Mouse (Mus musculus): Measurements from ENCODE around the gene Ccdc30. TPM values are rescaled to one million over a fixed set of nuclear protein-coding genes. Genes with fewer than 3 reads are reported as not detected.

Ccdc30 gene
- polyA plus RNA-seq, 1 experiment from 2014 or later, result 10.6 TPM

DNA sequence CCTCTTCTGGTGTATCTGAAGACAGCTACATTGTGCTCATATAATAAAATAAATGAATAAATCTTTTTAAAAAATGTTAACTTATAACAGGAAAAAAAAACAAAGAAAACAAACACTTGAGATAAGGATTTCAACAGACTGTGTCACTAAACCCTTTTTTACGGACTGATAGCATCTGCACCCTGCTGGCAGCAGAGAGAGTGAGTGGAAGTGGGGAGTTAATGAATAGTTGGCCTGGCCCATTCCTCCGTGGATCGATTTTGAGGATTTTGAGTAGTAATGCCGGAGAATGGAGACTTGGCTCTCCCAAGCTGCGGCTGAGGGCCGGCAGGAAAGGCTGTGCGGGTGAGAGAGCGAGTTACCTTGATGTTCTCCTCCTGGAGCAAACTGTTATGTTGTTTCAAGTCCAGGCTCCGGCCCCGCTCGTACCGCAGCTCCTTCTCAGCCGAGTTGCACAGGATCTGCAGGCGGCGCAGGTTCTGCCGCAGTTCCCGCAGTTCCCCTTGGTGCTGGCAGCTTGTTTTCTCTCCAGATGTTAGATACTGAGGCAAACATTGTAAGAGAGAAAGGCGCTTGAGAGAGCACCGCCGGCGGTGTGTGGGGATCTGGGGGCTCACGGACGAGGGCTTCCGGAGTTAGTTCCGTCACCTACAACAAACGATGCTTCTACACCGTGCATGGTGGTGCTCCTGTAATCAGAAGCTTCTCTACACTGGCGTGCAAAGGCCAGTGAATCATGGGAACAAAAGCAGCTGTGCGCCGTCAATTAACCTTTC lies 55.9 kb downstream of the Ccdc30 start:
- Histone ChIP-seq H3K9ac (ENCODE audit: low read length) (peak overlapping the region; percentile 53), H3K27me3 (ENCODE audit: control insufficient read depth, insufficient read depth, low read length) (0 out of 2 replicates have a peak, but pooled peaks cover 2% of the 10 kb centered on the region), H3K9me3 (ENCODE audit: control insufficient read depth, low read length) (no peaks in the 10 kb centered on the region), H3K4me1 (ENCODE audit: control insufficient read depth, insufficient read depth, low read length) (no peaks in the 10 kb centered on the region), H3K4me3 (ENCODE audit: low read depth, low read length) (peak overlapping the region; percentile 32), H3K4me2 (ENCODE audit: low read depth) (peak overlapping the region; percentile 57), H3K27ac (ENCODE audit: low read depth, low read length) (peak overlapping the region; percentile 54; the same call in 1 of the 2 replicates), H3K36me3 (ENCODE audit: control insufficient read depth, insufficient read depth, low read length) (no peaks in the 10 kb centered on the region)
- WGBS, result 14% methylated on average over 30 of the region's 30 CpGs
- ATAC-seq (ENCODE audit: insufficient read depth, low FRiP score, low TSS enrichment) (no peak), DNase-seq (ENCODE audit: low spot score) (peak; percentile 48)

DNA sequence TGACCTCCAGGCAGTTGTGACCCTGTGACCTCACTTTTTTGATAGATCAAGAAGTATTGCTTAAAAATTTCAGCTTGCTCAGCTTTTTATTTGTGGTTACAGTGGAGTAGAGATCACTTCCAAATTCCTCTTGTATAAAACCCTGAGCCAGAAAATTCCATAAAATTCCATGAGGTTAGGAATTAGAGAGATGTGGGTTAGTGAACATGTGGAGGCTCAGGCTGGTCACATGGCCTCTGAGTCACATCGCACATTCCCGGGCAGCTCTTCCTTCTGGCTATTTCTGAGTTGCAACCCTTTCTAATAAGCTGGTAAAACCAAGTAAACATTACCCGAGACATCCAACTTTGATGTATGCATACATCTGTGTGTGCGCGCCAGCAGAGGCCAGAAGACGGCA lies 69.8 kb downstream of the Ccdc30 start:
- H3K9me3 ChIP-seq (ENCODE audit: control insufficient read depth, low read length), result no peaks in the 10 kb centered on the region
- WGBS, result 95% methylated on average over 6 of the region's 6 CpGs

DNA sequence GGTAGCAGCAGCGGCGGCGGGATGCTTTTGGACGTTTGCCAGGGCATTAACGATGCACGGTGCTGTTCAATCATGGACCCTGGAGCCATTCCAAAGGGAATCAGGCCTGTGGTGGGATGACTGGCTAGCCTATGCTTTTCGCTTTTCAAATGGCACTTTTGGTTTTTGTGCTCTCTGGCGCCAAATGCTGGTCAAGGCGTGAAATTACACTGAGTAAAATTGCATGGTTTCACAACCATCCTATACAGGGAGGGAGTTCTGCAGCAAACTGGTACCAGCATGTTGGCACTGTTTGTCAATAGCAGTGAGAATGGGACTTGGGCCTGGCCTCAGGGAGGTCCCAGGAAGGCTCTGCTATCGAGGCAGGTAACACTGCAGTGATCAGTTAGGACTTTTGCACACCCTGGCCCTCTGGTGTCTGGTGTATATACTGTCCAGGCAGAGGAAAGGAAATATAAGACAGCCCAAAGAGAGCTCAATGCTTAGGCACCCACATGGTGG lies 76.4 kb downstream of the Ccdc30 start:
- WGBS, result 9% methylated on average over 10 of the region's 10 CpGs
- no peak overlapping the region for H3K27ac ChIP-seq (ENCODE audit: low read depth, low read length)
- H3K9me3 ChIP-seq (ENCODE audit: control insufficient read depth, low read length), result no peaks in the 10 kb centered on the region
- H3K36me3 ChIP-seq (ENCODE audit: control insufficient read depth, insufficient read depth, low read length), result no peaks in the 10 kb centered on the region
- no peaks in the 10 kb centered on the region for H3K4me1 ChIP-seq (ENCODE audit: control insufficient read depth, insufficient read depth, low read length)
- DNase-seq (ENCODE audit: low spot score) (peak; percentile 73), ATAC-seq (ENCODE audit: insufficient read depth, low FRiP score, low TSS enrichment) (peak; percentile 67)
- H3K4me2 ChIP-seq (ENCODE audit: low read depth), result no peak overlapping the region
- no peak overlapping the region for H3K9ac ChIP-seq (ENCODE audit: low read length)
- no peaks in the 10 kb centered on the region for H3K27me3 ChIP-seq (ENCODE audit: control insufficient read depth, insufficient read depth, low read length)
- no peak overlapping the region for H3K4me3 ChIP-seq (ENCODE audit: low read depth, low read length)

More for the DNA sequence above, 69.8 kb downstream of the Ccdc30 start:
- Histone ChIP-seq H3K27ac (ENCODE audit: low read depth, low read length) (no peak overlapping the region), H3K36me3 (ENCODE audit: control insufficient read depth, insufficient read depth, low read length) (no peaks in the 10 kb centered on the region), H3K4me2 (ENCODE audit: low read depth) (no peak overlapping the region), H3K27me3 (ENCODE audit: control insufficient read depth, insufficient read depth, low read length) (no peaks in the 10 kb centered on the region), H3K4me3 (ENCODE audit: low read depth, low read length) (no peak overlapping the region), H3K9ac (ENCODE audit: low read length) (no peak overlapping the region), H3K4me1 (ENCODE audit: control insufficient read depth, insufficient read depth, low read length) (no peaks in the 10 kb centered on the region)
- ATAC-seq (ENCODE audit: insufficient read depth, low FRiP score, low TSS enrichment) (no peak), DNase-seq (ENCODE audit: low spot score) (no peak)

DNA sequence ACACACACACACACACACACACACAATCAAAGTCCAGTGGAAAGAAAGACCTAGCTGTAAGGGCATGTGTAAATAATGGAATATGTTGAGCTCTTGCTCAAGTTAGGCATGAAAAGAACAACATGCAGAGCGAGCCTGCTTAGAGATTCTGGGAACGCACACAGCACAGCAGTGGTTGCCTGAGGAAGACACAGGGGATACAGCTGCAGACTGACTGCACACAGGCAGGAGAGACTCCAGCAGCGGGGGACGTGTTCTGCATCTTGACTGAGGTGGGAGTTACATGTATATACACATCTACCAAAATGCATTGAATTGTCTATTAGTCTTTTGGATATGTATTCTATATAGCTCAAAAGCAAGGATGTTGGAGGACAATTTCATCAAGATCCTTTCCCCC lies 76.9 kb downstream of the Ccdc30 start:
- no peak overlapping the region for H3K4me3 ChIP-seq (ENCODE audit: low read depth, low read length)
- 80% methylated on average over 4 of the region's 4 CpGs for WGBS
- no peak overlapping the region for H3K27ac ChIP-seq (ENCODE audit: low read depth, low read length)

DNA sequence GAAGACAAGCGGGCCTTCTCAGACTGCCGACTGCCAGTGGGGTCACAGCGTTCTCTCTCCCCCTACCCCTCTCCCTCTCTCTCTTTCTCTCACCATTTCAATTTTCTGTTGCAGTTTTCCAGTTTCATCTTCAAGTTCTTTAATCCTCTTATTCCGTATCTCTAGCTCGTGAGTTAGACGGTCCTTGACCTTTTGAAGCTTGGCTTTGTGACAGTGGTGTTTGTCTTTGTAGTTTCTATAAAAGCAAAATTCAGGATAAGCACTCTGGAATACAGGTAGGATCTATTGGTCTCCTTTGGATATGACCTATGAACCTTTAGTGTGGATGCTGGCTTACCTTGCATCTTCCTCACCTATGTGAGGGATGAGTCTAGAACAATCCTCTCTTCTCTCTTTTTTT lies 81.8 kb downstream of the Ccdc30 start:
- H3K27me3 ChIP-seq (ENCODE audit: control insufficient read depth, insufficient read depth, low read length), result no peaks in the 10 kb centered on the region
- no peak overlapping the region for H3K27ac ChIP-seq (ENCODE audit: low read depth, low read length)
- no peaks in the 10 kb centered on the region for H3K36me3 ChIP-seq (ENCODE audit: control insufficient read depth, insufficient read depth, low read length)
- no peaks in the 10 kb centered on the region for H3K4me1 ChIP-seq (ENCODE audit: control insufficient read depth, insufficient read depth, low read length)
- ATAC-seq (ENCODE audit: insufficient read depth, low FRiP score, low TSS enrichment) (no peak), DNase-seq (ENCODE audit: low spot score) (no peak)
- no peak overlapping the region for H3K4me3 ChIP-seq (ENCODE audit: low read depth, low read length)
- H3K9ac ChIP-seq (ENCODE audit: low read length), result no peak overlapping the region
- WGBS, result 84% methylated on average over 6 of the region's 6 CpGs
- no peaks in the 10 kb centered on the region for H3K9me3 ChIP-seq (ENCODE audit: control insufficient read depth, low read length)
- H3K4me2 ChIP-seq (ENCODE audit: low read depth), result no peak overlapping the region

More for the DNA sequence above, 76.9 kb downstream of the Ccdc30 start:
- H3K9ac ChIP-seq (ENCODE audit: low read length), result no peak overlapping the region
- ATAC-seq (ENCODE audit: insufficient read depth, low FRiP score, low TSS enrichment) (0 out of 2 replicates have a peak, but pooled peaks have one; percentile 41), DNase-seq (ENCODE audit: low spot score) (no peak)
- H3K4me1 ChIP-seq (ENCODE audit: control insufficient read depth, insufficient read depth, low read length), result no peaks in the 10 kb centered on the region
- no peak overlapping the region for H3K4me2 ChIP-seq (ENCODE audit: low read depth)
- no peaks in the 10 kb centered on the region for H3K27me3 ChIP-seq (ENCODE audit: control insufficient read depth, insufficient read depth, low read length)
- no peaks in the 10 kb centered on the region for H3K36me3 ChIP-seq (ENCODE audit: control insufficient read depth, insufficient read depth, low read length)
- no peaks in the 10 kb centered on the region for H3K9me3 ChIP-seq (ENCODE audit: control insufficient read depth, low read length)

DNA sequence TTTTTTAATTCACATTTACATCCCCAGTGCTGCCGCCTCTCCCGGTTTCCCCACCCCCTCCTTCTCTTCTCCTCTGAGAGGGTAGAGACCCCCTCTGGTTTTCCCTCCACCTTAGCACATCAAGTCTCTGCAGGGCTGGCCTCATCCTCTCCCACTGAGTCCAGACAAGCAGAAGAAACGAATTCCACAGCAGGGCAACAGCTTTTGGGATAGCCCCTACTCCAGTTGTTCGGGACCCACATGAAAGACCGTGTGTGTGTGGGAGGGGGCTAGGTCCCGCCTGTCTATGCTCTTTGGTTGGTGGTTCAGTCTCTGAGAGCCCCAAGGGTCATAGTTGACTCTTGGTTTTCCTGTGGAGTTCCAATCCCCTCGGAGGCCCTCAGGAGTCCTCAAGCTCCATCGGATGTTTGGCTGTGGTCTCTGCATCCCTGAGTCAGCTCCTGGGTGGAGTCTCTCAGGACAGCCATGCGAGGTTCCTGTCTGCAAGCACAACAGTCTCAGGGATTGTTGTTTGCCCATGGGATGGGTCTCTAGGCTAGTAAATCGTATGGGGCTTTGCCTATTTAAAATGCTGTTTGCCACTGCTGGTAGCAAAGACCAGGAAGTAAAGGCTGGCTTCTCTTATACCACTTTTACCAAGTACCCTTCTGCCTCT lies 94.3 kb downstream of the Ccdc30 start:
- WGBS, result 34% methylated on average over 10 of the region's 10 CpGs
- Histone ChIP-seq H3K9me3 (ENCODE audit: control insufficient read depth, low read length) (no peaks in the 10 kb centered on the region), H3K27me3 (ENCODE audit: control insufficient read depth, insufficient read depth, low read length) (no peaks in the 10 kb centered on the region), H3K9ac (ENCODE audit: low read length) (peak overlapping the region; percentile 63), H3K36me3 (ENCODE audit: control insufficient read depth, insufficient read depth, low read length) (peaks cover 3% of the 10 kb centered on the region; the same call in 1 of the 2 replicates), H3K27ac (ENCODE audit: low read depth, low read length) (no peak overlapping the region), H3K4me2 (ENCODE audit: low read depth) (peak overlapping the region; percentile 95), H3K4me3 (ENCODE audit: low read depth, low read length) (peak overlapping the region; percentile 55), H3K4me1 (ENCODE audit: control insufficient read depth, insufficient read depth, low read length) (peaks cover 8% of the 10 kb centered on the region)
- DNase-seq (ENCODE audit: low spot score) (no peak), ATAC-seq (ENCODE audit: insufficient read depth, low FRiP score, low TSS enrichment) (peak; percentile 51; the same call in 1 of the 2 replicates)

DNA sequence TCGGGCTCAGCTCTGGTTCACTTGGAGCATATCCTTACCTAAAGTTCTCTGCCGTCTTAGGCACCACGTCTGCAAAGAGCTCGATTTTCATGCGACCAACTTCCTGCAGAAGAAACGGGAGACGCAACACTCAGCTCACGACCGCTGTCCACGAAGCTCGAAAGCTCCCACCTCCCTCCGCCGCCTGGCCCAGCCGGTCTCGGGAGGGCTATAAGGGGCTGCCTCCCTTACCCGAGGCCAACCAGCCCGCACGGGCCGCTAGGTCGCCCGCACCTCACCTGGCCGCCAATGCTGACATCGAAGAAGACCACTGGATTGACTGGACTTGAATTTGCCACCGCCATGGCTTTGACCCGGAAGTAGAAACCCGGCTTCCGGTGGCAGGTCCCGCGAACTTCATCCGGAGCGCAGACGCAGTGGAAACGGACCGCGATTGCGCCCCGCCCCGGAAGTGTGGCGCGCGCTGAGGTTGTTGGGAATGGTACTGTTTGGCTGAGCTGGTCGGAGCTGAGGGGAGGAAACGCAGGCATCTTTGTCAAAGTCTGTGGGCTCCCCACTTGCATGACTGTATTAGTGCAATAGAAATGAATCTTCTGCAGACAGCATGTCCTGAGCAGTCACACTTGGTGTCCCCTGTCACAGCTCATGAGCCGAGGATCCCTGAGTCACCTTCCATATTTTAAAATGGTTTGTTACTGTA lies 95.0 kb downstream of the Ccdc30 start, which contains the start of gene Ppih:
TSS of gene Ppih (minus strand) at position 416 of the 700 bp plus-strand sequence.
- ATAC-seq (ENCODE audit: insufficient read depth, low FRiP score, low TSS enrichment) (peak; percentile 99), DNase-seq (ENCODE audit: low spot score) (peak; percentile 96)
- Histone ChIP-seq H3K27ac (ENCODE audit: low read depth, low read length) (no peak within 1 kb of the TSS), H3K4me1 (ENCODE audit: control insufficient read depth, insufficient read depth, low read length) (peaks cover 8% of the 10 kb centered on the region), H3K9me3 (ENCODE audit: control insufficient read depth, low read length) (no peaks in the 10 kb centered on the region), H3K27me3 (ENCODE audit: control insufficient read depth, insufficient read depth, low read length) (no peaks in the 10 kb centered on the region), H3K4me3 (ENCODE audit: low read depth, low read length) (peak within 1 kb of the TSS; percentile 55), H3K36me3 (ENCODE audit: control insufficient read depth, insufficient read depth, low read length) (peaks cover 4% of the 10 kb centered on the region; the same call in 1 of the 2 replicates), H3K4me2 (ENCODE audit: low read depth) (peak within 1 kb of the TSS; percentile 95), H3K9ac (ENCODE audit: low read length) (peak within 1 kb of the TSS; percentile 63)
- under 1% methylated on average over 44 of the region's 44 CpGs for WGBS

DNA sequence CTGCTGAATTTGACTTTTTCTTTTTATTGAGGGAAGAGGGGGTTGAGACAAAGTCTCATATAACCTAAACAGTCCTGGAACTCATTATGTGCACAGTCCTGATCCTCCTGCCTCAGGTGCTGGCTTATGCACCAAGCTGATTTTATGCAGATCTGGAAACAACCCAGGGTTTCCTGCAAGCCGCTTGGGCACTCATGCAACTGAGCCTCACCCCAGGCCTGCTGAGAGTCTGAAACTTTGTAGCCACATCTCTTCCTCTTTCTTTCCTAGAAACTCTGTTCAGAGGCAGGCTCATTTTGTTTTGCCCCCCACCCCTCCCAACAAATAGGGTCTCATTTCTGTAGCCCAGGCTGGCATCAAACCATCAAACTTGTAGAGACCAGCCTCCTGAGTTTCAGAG lies 101.6 kb downstream of the Ccdc30 start:
- Histone ChIP-seq H3K9me3 (ENCODE audit: control insufficient read depth, low read length) (no peaks in the 10 kb centered on the region), H3K4me1 (ENCODE audit: control insufficient read depth, insufficient read depth, low read length) (no peaks in the 10 kb centered on the region), H3K27me3 (ENCODE audit: control insufficient read depth, insufficient read depth, low read length) (no peaks in the 10 kb centered on the region), H3K36me3 (ENCODE audit: control insufficient read depth, insufficient read depth, low read length) (peaks cover 6% of the 10 kb centered on the region; the same call in 1 of the 2 replicates), H3K4me3 (ENCODE audit: low read depth, low read length) (no peak overlapping the region), H3K9ac (ENCODE audit: low read length) (no peak overlapping the region), H3K27ac (ENCODE audit: low read depth, low read length) (no peak overlapping the region), H3K4me2 (ENCODE audit: low read depth) (no peak overlapping the region)
- ATAC-seq (ENCODE audit: insufficient read depth, low FRiP score, low TSS enrichment) (no peak), DNase-seq (ENCODE audit: low spot score) (no peak)
- 100% methylated on average over 1 of the region's 1 CpGs for WGBS

Data from neural tube, embryonic 11.5 days (tissue).